Mouse (Mus musculus): ENCODE data around the gene Jaml.

- TF ChIP-seq MYOG (IDR thresholded peaks at IDR 0.05; ENCODE audit: control insufficient read depth, extremely low read depth, insufficient read length) (no peak), CEBPB (IDR thresholded peaks at IDR 0.05; ENCODE audit: low read depth) (no peak), CTCF (IDR thresholded peaks at IDR 0.05; ENCODE audit: control insufficient read depth, insufficient read depth, insufficient read length) (no peak), FOSL1 (IDR thresholded peaks at IDR 0.05; ENCODE audit: insufficient read depth, low read length, poor library complexity, severe bottlenecking) (no peak), USF1 (IDR thresholded peaks at IDR 0.05; ENCODE audit: low read depth) (no peak)
These were observed 24.4 kb downstream of the Jaml start for GRCm38 (mm10) chr9:45103211-45103979.

Measured in C2C12 (cell line).